Mouse (Mus musculus): ENCODE results near the gene Ripor2. TPM values are rescaled to one million over a fixed set of nuclear protein-coding genes. Genes with fewer than 3 reads are reported as not detected.

Ripor2 gene
- total and polyA plus RNA-seq, 3 experiments = 8.6 to 10.9 (median 9.3) TPM

- Histone ChIP-seq H3K79me2 (replicated peaks; ENCODE audit: control insufficient read depth, extremely low read depth, insufficient read depth, poor library complexity, severe bottlenecking) (no peaks in the 10 kb centered on the region; the same call in 1 of the 2 replicates), H3K27ac (ENCODE audit: insufficient read depth, low read depth) (no peak overlapping the region), H3K9me3 (replicated peaks; ENCODE audit: low read length) (peaks cover 3% of the 10 kb centered on the region), H3K4me1 (ENCODE audit: control insufficient read depth in 1 of 2, insufficient read depth in 2 of 2) (peaks cover 12 to 64% of the 10 kb centered on the region in 2 experiments), H3K4me2 (ENCODE audit: insufficient read depth, low read depth, poor library complexity, severe bottlenecking) (no peak overlapping the region), H3K27me3 (replicated peaks) (no peaks in the 10 kb centered on the region), H3K36me3 (replicated peaks in 1 of 2; ENCODE audit: control insufficient read depth in 1 of 2, insufficient read depth in 1 of 2, low read length in 1 of 2) (peaks cover 0 to 38% of the 10 kb centered on the region in 2 experiments), H3K9ac (ENCODE audit: insufficient read depth, low read depth) (no peak overlapping the region), H3K4me3 (replicated peaks in 1 of 3; ENCODE audit: low read depth in 2 of 3, low read length in 2 of 3, poor library complexity in 1 of 3) (no peak overlapping the region)
- DNase-seq (ENCODE audit: extremely low read depth) = no peak
- TF ChIP-seq JUN (IDR thresholded peaks at IDR 0.05; ENCODE audit: insufficient read depth, low read depth, low read length) (no peak), SMC3 (IDR thresholded peaks at IDR 0.05; ENCODE audit: low read depth, low read length) (no peak), MYC (IDR thresholded peaks at IDR 0.05; ENCODE audit: low read depth, low read length) (no peak), CTCF (conservative IDR thresholded peaks at IDR 0.05 in 1 of 2, IDR thresholded peaks at IDR 0.05 in 1 of 2; ENCODE audit: low read depth in 2 of 2, low read length in 2 of 2) (no peak), NRF1 (IDR thresholded peaks at IDR 0.05; ENCODE audit: low read depth, low read length) (no peak), MAX (IDR thresholded peaks at IDR 0.05; ENCODE audit: low read length) (no peak), PAX5 (IDR thresholded peaks at IDR 0.05; ENCODE audit: low read length) (no peak), SIN3A (IDR thresholded peaks at IDR 0.05; ENCODE audit: low read length) (no peak), ETS1 (conservative IDR thresholded peaks at IDR 0.05; ENCODE audit: low read depth, low read length) (no peak), ELF1 (IDR thresholded peaks at IDR 0.05; ENCODE audit: low read depth, low read length) (no peak), MXI1 (IDR thresholded peaks at IDR 0.05; ENCODE audit: low read depth, low read length) (no peak), IRF4 (IDR thresholded peaks at IDR 0.05; ENCODE audit: low read depth, low read length) (no peak), CHD2 (IDR thresholded peaks at IDR 0.05; ENCODE audit: low read length) (no peak), USF2 (conservative IDR thresholded peaks at IDR 0.05; ENCODE audit: low read depth, low read length) (no peak), TBP (conservative IDR thresholded peaks at IDR 0.05; ENCODE audit: low read depth, low read length) (no peak)
- dilution Hi-C loops (cut with MboI; ENCODE audit: extremely low pct_ligation_motif_present, extremely low pct_unique_long_range_greater_than_20kb, low sequenced_read_pairs) (no loop called here), in situ Hi-C loops (cut with MboI; ENCODE audit: low pct_ligation_motif_present, low pct_unique_long_range_greater_than_20kb, low sequenced_read_pairs) (no loop called here)
Measured at GRCm38 (mm10) chr13:24608709-24609108, 26.7 kb downstream of the Ripor2 start.

DNA sequence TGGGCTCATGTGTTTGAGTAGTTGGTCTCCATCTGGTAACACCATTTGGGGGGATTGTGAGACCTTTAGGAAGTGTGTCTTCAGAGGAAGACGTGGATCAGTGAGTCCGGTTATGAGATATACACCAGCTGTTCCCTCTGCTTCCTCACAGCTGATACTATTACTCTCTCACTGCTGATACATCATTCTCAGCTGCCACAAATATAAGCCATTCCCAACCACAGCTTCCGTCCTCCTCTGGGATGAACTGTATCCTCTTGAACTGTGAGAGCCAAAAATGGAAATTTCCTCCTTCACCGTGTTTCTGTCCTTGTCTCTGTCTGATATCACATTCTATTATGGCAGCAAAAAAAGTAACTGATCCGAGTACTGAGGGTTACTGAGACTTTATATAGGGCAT, 28.9 kb downstream of the Ripor2 start:
- Histone ChIP-seq H3K9ac (ENCODE audit: insufficient read depth, low read depth) (no peak overlapping the region), H3K79me2 (replicated peaks; ENCODE audit: control insufficient read depth, extremely low read depth, insufficient read depth, poor library complexity, severe bottlenecking) (no peaks in the 10 kb centered on the region), H3K27me3 (replicated peaks) (no peaks in the 10 kb centered on the region), H3K4me1 (ENCODE audit: control insufficient read depth in 1 of 2, insufficient read depth in 2 of 2) (peaks cover 19 to 77% of the 10 kb centered on the region in 2 experiments), H3K9me3 (replicated peaks; ENCODE audit: low read length) (peaks cover 3% of the 10 kb centered on the region), H3K36me3 (replicated peaks in 1 of 2; ENCODE audit: control insufficient read depth in 1 of 2, insufficient read depth in 1 of 2, low read length in 1 of 2) (peaks cover 0 to 41% of the 10 kb centered on the region in 2 experiments), H3K4me2 (ENCODE audit: insufficient read depth, low read depth, poor library complexity, severe bottlenecking) (no peak overlapping the region), H3K4me3 (replicated peaks in 1 of 3; ENCODE audit: low read depth in 2 of 3, low read length in 2 of 3, poor library complexity in 1 of 3) (no peak overlapping the region), H3K27ac (ENCODE audit: insufficient read depth, low read depth) (no peak overlapping the region)
- TF ChIP-seq E2F4 (IDR thresholded peaks at IDR 0.05; ENCODE audit: insufficient replicate concordance, low read depth, low read length) (no peak), POLR2AphosphoS2 (IDR thresholded peaks at IDR 0.05; ENCODE audit: low read depth, low read length) (no peak), NRF1 (IDR thresholded peaks at IDR 0.05; ENCODE audit: low read depth, low read length) (no peak), SIN3A (IDR thresholded peaks at IDR 0.05; ENCODE audit: low read length) (no peak), EP300 (IDR thresholded peaks at IDR 0.05; ENCODE audit: low read length) (no peak), ZKSCAN1 (IDR thresholded peaks at IDR 0.05; ENCODE audit: borderline replicate concordance, low read depth, low read length) (no peak), MEF2A (IDR thresholded peaks at IDR 0.05; ENCODE audit: borderline replicate concordance, low read depth, low read length) (no peak)
- DNase-seq (ENCODE audit: extremely low read depth) = no peak
- dilution Hi-C loops (cut with MboI; ENCODE audit: extremely low pct_ligation_motif_present, extremely low pct_unique_long_range_greater_than_20kb, low sequenced_read_pairs) = no loop called here
- in situ Hi-C loops (cut with MboI; ENCODE audit: low pct_ligation_motif_present, low pct_unique_long_range_greater_than_20kb, low sequenced_read_pairs) = no loop called here
